Mouse (Mus musculus): ENCODE data around the gene Gcnt7.

Gene Gcnt7

DNA sequence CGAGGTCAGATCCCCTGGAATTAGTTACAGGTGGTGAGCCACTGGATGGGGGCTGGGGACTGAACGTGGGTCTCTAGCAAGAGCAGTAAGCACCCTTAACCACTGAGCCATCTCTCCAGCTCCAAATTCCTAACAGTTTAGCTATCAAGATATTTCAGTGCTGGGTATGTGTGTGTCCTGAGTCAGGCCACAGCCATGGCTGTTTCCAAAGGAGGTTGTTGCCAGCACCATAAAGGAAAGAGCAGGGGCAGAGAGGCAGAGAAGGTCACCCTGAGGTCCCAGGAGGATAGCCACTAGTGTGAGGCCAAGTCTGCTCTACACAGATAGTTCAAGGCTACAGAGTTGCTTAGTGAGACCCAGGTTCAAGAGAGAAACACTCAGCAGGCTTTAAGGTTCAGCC, 2.3 kb upstream of the Gcnt7 start:
- no peak for DNase-seq (ENCODE audit: low read depth, low spot score)

DNA sequence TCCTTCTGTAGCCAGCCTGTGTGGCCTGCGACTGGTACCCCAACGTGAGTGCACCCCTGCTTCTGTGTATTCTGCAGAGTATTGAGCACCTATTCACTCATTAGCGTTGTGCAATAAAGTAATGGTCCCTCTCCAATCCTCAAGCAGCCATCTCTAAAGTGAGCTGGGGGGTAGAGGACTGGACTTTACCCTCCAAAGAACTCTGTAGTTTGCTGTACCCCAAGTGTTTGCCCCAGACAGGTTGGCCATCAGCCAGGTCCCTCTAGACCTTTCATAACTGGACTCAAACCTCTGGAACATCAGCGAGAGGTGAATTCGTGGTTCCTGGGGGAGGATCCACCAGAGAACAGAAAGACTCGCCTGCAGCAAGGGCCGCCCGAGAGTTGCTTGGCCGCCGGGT, 5.9 kb downstream of the Gcnt7 start:
- no peak for DNase-seq (ENCODE audit: low read depth, low spot score)

DNA sequence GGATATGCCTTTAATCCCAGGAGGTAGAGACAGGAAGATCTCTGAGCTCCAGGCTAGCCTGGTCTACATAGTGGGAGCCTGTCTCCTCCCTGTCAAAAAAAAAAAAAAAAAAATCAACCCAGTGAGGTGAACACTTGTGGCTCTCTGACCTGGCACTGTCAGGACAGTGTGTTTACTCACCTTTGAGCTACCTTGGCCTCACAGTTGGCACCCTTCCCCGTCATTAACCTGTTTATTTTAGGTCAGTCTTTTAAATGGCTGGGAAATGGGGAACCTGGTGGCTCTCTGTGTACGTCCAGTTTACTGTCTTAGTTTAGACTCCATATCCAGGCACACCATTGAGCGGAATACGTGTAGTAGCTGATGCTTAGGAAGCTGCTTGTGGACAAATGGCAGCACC, 6.4 kb downstream of the Gcnt7 start:
- no peak for DNase-seq (ENCODE audit: low read depth, low spot score)

DNA sequence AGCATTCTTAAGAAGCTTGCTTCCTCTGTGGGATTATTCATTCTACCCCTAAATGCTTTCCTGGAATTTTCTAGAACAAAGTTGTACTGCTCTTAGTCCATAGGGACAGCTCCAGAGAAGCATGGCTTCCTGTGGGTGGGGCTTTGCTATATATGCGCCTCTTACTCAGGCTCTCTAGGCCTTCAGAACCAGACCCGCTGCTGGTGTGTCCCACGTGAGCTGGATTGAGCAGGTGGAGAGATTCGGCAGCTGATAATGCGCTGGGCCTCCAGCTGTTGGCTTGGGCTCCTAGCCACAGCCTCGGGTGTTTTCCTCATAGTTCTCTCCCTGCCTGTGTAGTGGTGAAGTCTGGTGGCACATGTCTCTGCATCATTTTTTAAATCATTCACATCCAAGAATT, 7.8 kb downstream of the Gcnt7 start:
- DNase-seq (ENCODE audit: low read depth, low spot score): no peak

DNA sequence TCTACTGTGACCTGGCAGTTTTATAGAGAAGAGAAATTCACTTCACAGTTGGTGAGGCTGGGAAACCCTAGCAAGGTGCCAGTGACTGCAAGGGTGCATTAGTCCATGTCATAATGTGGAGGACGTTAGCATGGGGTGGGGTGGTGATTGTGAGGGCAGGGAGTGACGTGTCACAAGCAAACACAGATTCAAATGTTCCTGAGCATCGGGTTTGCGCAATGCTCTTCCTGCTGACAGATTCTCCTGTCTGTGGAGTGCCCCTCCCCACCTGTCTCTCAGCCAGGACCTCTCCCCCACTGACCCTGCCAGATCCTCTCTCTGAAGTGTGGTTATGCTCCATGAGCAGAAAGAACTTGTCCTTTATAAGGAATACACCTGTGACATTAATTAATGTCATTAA, 10.1 kb downstream of the Gcnt7 start:
- no peak for DNase-seq (ENCODE audit: low read depth, low spot score)

DNA sequence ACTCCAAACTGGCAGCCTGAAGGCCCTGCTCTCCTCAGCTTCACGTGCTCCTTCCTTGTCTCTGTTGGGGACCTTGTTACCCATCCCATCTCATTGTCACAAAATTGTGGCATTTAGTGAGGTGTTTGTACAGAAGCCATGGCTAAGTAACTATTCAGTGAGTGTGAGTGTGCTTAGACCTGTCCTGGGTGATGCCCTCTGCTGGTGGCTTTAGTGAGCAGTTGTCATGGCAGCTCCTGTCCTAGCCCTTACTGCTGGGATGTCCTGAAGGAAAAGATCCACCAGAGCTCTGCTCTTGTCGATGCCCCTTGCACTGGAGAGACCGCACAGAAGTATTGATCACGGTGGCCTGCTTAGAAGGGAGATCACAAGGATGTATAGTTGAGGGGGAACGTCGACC, 11.1 kb downstream of the Gcnt7 start:
- DNase-seq (ENCODE audit: low read depth, low spot score): no peak

DNA sequence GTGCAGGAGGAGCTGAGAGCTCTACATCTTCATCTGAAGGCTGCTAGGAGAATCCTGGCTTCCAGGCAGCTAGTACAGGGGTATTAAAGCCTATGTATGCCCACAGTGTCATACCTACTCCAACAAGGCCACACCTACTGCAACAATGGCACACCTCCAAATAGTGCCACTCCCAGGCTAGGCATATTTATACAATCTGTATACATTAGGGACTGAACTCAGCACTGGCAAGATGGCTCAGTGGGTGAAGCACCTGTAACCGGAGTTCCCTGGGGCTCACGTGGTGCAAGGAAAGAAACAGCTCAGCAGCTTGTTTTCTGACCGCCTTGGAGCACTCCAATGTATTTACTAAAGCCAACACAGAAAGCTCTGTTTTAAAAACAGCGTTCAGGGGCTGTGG, 12.8 kb downstream of the Gcnt7 start:
- DNase-seq (ENCODE audit: low read depth, low spot score): no peak

DNA sequence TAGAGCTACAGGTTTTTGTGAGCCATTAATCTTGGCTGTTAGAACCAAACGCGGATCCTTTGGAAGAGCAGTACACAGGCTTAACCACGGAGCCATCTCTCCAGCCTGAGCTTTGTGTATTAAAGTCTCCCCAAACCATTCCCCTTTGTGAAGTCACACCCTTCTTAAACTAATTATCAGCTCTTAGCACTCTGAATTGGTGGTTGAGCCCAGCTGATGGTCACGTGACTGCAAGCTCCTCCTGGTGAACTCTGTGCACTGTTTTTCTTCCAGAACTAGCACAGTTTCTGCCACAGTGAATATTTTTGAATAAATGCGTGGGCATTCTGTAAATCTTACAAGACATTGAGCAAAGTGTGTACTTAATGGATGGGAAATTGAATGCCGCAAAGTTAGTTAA, 17.2 kb downstream of the Gcnt7 start:
- no peak for DNase-seq (ENCODE audit: low read depth, low spot score)

DNA sequence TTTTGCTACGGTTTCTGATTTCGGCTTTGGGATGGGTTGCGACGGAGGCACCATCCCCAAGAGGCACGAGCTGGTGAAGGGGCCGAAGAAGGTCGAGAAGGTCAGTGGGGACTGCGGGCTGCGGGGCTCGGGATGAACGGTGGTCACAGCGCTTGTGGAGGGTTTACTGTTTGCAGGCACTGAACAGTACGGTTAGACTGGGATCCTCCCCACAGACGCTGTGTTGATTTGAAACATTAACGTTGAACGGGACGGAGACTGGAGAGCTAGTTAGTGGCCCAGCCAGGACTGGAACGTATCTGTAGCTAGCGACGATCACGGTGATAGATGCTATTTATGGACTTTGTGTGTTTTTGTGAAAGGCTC, 17.8 kb downstream of the Gcnt7 start:
- DNase-seq (ENCODE audit: low read depth, low spot score): no peak

DNA sequence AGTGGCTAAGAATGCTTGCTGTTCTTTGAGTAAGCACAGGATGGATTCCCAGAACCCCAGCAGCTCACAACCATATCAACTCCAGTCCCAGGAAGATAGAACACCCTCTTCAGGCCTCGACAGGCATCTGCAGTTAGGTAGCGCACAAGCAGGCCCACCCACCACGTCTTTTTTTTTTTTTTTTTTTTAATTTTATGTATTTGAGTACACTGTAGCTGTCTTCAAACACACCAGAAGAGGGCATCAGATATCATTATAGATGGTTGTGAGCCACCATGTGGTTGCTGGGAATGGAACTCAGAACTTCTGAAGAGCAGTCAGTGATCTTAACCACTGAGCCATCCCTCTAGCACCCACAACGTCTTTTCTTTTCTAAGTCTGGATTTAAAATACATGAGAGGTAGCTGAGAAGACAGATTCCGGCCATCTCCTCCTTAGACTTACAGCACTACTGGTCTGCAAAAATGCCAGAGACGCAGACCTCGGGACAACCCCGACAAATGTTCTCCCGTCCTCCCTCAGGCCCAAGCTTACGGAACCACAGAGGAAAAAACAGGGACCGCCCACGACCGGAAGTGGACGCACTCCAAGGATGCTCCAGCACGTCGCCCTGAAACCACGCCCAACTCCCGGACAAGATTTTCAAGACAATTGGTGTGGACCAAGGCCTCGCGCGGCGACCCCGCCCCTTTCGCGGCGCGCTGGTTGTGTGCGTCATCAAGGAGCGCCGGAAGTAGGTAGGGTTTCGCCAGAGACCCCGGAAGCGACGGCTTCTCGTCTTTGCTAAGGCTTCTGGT, 18.4 kb downstream of the Gcnt7 start, which contains the start of gene Rtf2:
TSS of gene Rtf2 (plus strand) at position 714 of the 797 bp plus-strand sequence.
- peak; percentile 98 for DNase-seq (ENCODE audit: low read depth, low spot score)

DNA sequence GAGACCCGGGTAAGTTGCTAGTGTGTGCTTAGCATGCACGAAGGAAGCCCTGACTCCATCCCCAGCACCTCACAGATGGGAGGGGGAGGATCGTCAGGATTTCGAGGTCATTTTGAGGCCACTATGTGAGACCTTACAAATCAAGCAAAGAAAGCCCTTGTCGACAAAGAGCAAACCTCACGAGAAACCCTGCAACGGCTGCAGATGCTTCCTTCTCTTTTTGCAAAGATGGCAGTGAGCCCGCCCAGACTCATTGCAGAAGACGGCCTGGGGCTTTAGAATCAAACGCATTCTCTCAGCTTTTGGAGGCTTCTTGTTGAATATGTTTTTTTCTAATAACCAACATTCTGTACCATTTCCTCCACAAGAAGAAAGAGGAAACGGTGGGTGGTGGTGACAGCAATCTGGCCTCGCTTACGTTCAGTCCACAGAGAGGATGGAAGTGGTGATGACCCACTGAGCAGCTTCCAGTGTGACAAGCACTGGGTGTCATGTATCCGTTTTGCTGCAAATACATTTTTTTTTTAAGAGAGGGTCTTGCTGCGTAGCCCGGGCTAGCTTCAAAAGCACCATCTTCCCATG, 20.9 kb downstream of the Gcnt7 start:
- DNase-seq (ENCODE audit: low read depth, low spot score): peak; percentile 27

DNA sequence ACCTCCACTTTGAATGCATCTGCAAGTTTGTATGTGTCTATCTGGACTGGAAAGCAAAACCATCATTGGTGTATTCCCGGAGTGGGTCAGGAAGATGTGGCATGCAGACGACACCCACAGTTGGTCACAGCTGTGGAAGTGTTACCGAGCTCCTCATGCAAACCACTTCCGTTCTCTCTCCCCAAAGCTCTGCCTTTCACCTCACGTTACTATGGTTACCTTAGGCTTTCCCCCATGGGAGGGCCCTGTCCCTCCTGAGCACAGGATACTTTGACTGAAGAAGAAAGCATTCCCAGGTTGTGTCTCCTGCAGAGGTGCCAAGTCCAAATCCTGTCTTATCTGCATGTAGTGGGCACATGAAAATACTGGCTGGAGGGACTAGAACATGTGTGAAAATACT, 24.6 kb downstream of the Gcnt7 start:
- no peak for DNase-seq (ENCODE audit: low read depth, low spot score)

DNA sequence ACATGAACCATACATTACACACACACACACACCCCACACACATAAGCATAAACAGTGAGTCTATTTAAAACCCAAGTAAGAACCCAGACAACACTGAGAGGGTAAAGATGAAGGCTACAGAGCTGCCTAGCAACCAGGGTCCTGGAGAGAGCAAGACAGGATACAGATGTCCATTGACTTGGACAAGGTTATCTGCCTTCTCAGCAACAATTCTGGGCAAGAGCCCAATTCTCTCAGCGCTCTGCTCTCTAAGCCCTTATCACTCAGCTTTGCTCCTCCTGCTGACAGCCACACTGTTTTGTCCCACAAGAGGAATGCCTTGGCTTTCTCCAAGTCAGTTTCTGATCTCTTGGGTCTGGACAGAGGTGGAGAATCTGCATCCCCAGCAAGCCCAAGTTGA, 27.8 kb downstream of the Gcnt7 start:
- DNase-seq (ENCODE audit: low read depth, low spot score): no peak

DNA sequence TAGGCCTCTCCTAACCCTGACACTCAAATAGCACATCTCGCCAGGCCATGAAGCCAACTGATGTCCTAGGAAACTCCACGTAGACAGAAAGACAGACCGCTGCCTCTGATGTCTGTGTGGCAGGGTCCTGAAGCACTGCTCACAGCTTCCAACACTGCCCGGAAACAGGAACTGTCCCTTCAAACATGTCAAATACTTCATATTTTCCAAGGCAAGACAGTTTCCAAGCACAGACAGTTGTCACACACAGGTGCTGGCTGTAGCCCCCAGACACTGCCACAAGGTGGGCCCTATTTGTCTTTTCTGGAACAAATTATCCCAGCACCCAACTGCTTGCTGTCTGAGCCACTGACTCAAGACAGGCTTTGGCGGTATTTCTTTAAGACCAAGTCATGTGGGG, 40.2 kb downstream of the Gcnt7 start:
- no peak for DNase-seq (ENCODE audit: low read depth, low spot score)

DNA sequence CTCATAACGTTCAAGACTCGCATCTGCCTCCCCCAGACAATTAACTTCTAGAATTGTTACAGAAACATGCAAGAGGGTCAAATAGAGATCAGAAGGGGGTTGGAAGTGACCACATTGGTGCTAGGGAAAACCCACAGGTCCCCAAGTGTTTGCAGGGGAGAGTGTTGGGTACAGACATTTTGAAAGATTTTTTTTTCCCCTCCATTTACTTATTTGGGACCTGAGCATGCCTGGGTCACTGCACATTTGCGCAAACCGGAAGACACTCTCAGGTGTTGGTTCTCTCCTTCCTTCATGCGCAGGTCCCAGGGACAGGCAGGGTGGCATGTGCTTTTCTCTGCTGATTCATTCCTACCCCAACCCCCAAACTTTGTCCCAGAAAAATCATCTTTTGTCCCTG, 41.5 kb downstream of the Gcnt7 start:
- no peak for DNase-seq (ENCODE audit: low read depth, low spot score)

DNA sequence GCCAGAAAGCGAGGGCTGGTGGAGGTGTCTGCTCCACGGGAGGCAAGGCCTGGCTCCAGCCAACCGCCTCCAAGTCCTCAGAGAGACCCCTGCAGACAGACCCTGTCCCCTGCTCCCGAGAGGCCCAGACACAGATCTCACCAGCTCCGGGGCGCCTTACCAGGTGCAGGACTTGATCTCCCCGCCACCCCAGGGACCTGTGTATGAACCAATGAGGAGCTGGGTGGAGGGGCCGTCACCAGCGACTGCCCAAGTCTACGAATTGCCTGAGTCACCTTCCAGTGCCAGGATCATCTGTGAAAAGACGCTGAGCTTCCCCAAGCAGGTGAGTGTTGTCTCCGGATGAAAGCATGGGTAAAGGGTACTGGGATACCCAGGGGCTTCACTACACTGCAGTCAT, 42.2 kb downstream of the Gcnt7 start:
- no peak for DNase-seq (ENCODE audit: low read depth, low spot score)

DNA sequence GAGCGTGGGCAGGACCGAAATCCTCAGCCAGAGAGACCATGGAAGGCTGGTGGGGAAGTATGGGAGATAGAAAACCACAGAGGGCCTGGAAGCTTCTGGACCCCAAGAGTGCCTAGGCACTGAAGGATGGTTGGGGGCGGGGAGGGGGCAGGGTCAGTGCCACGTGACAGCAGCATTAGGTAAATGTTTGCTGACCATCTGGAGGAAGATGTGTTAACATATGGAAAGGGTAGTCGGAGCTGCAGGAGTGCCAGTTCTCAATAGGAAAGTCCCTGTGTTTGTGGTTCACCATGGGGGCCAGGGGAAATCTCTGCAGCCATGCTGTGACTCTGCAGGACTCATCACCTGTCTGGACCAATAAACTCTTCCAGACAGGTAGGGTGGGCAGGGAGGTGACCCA, 44.5 kb downstream of the Gcnt7 start:
- no peak for DNase-seq (ENCODE audit: low read depth, low spot score)

DNA sequence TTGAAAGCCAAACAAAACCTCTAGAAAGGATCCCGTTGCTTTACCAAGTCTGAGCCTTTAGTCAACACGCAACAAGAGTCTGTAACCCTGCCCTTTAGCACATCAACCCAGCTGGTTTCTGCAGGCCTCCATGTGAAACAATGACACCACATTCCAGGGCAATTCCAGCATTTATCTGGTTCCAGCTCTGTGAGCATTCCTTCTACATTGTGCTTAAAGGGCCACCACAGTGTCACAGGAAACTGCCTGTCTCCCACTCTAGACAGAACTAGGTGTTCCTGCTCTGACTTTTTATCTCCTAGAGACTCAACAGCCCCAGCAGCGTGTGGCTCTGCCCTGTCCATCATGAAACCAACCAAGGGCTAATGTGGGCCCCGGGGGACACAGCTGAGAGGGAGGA, 45.1 kb downstream of the Gcnt7 start:
- no peak for DNase-seq (ENCODE audit: low read depth, low spot score)

DNA sequence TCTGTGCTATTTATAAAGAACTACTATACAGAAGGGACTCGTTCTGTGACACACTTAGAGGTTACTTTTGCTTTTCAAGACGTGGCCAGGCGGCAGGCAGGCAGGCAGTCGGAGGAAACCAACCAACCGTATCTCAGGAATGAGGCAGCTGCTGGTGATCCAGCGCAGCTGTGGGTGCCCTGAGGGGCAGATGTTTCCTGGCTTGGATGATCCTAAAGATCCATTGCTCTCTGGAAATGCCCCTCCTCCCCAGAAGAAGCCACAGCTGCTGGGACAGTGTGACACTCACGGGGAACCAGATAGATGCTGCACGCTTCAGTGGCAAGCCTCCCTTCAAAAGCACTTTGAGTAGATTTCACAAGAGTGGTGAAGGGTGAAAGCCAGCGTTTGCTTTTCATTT, 45.9 kb downstream of the Gcnt7 start:
- no peak for DNase-seq (ENCODE audit: low read depth, low spot score)

DNA sequence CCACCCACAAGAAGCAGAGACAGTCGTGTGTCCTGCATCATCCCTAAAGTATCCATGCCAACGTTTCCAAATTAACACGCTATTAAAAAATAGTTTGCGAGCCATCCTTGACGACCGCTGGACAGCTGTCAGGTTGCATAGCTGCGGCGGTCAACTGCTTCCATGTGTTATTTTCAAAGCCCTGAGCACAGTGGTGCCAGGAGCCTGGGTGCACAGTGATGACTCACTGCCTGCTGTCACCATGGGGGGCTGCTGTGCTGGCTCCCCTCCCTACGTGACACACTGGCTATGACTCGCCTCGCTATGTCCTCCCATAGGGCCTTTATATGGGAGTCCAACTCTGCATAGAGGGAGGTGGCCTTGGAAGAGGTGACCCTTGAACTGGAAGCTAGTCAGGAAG, 47.3 kb downstream of the Gcnt7 start:
- no peak for DNase-seq (ENCODE audit: low read depth, low spot score)

DNA sequence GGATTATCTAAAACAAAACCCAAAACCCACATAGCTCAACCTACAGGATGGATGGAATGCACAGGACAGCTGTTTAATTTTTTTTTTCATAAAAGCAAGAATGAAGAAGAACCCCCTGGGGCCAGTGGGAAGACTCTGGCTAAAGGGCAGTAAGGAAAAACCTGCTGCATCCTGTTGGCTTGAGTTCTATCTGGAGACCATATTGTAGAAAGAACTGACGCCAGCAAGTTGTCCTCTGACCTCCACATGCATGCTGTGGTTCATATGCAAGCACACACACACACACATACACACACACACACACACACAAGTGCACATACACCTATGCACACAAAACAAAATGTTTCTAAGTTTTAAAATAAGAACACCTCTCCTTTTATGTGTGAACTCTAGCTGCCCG, 47.7 kb downstream of the Gcnt7 start:
- no peak for DNase-seq (ENCODE audit: low read depth, low spot score)

DNA sequence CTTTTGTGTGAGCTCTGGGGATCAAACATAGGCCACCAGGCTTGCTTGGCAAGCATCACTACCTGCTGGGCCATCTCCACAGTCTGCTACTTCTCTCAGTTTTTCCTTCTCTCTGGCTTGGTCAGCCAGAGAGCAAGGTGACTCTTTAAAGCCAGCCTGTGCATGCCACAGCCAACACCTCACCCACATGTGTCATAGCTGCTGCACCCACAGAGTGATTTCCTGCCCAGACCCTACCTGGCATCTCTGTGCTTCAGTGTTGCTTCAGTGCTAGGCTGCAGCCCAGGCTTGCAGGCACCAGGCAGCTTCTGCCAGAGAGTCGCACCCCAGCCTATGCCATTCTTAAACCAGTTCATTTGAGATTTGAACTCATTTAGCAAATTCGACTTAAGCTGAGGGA, 50.9 kb downstream of the Gcnt7 start:
- no peak for DNase-seq (ENCODE audit: low read depth, low spot score)

DNA sequence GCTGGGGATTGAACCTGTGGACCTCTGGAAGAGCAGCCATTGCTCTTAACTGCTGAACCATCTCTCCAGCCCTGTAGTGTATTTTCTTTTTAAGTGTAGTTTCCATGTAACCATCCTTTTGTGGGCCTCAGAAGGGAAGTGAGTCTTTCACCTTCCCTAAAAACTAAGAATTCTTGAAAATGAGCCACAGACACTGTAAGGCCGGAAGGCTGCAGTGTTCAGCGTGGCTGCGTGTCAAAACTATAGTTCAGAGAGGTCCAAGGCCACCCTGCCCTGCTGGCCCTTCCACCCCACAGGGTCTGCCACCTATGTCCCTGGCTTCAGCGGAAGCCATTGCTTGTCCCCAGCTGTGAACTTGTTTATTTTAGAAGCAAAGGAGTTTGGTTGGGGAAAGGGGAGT, 52.2 kb downstream of the Gcnt7 start:
- no peak for DNase-seq (ENCODE audit: low read depth, low spot score)

DNA sequence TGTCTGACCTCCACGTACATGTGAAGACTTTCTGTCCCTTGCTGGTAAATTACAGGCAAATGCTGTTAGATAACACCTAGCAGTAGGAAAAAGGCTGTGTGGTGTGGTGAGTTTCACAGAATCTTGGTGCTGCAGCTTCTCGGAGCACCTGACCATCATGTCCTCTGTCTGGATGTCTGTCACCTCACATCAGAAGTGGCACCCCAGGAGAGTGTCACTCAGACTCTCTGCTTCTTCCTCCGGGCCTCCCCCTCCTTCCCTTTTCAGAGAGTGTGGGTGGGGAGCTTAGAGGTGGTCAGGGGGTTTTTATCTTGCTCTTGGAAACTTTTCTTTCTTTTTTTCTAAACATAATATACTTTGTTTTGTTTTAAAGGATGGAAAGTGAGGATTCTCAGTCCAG, 53.4 kb downstream of the Gcnt7 start:
- no peak for DNase-seq (ENCODE audit: low read depth, low spot score)

Measured in skeletal muscle tissue, adult 2 months (tissue).